ENCODE assay signal across 6 mouse cellular contexts in the genomic region with DNA sequence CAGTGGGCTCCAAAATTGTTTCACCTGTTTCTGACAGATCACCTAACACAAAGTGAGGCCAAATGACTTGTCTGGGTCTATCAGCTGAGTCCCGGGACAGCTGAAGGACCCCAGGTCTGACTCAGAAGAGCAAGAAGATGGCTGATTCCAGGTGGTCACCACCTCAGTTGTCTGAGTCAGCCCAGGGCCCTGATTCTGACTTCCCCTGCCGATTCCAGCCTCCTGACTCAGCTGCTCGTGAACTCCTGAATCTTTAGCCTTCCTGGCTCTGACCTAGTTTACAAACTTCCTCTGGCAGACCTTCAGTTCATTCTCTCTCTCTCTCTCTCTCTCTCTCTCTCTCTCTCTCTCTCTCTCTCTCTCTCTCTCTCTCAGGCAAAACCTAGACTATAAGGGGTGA.
"Had no signal": no experiment of that assay in that cellular context is flagged by ENCODE, and none has a peak within 500 bp of the region (broad histone marks: within the 10 kb centered on the region; RNA-seq: fewer than 3 reads in every experiment).

No protein-coding gene starts in this region.

- DNase-seq: kidney, postnatal 10 days; liver, embryonic 13.5 days; lung, adult 18-20 months; right cerebral cortex, postnatal 14 days; thymus, adult 18-20 months; thymus, postnatal 14 days had no signal
